Mouse (Mus musculus) liver, adult 2 months (tissue): ENCODE measurements around the gene Gpr27.

Experiments
- CTCF ChIP-seq: fragments of 200-500 bp; IDR thresholded peaks from 2 replicates; pipeline ENCODE4 v1.5.1; 2011; ENCODE audit warnings: low read depth, low read length, control low read depth
- POLR2A ChIP-seq: fragments of 200-500 bp; IDR thresholded peaks from 2 replicates; pipeline ENCODE4 v1.6.1; 2011; ENCODE audit warnings: low read length, control low read depth; ENCODE audit not compliant: insufficient read depth; ENCODE audit errors: extremely low read depth

DNA sequence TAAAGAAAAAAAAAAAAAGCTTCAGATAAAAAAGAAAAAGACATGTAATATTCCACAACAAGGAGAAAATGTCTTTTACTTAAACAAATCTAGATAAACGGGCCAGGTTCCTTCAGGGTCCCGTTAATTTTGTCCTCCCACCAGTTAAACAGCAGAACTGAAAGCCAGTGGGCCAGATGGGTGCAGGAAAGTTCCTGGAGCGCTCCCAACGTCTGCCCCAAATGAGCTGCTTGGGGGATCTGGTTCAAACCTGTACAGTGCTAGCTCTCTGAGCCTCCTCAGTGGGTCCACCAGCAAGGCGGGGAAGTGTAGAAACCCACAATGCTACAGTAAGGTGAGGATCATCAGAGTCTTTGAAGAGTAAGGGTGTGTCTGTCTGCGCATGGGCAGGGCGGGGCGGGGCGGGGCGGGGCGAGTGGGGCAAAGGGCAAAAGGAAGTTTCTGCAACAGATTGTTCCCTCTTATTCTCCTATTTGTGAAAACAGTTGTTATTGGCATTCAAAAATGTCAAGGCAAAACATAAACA, 19.2 kb downstream of the Gpr27 start:
- TF ChIP-seq CTCF: no peak
- no peak for TF ChIP-seq POLR2A
